Mouse (Mus musculus): ENCODE measurements around the gene Srl.

- TF ChIP-seq POLR2A (IDR thresholded peaks at IDR 0.05; ENCODE audit: borderline replicate concordance, extremely low read depth, low read depth, low read length) (no peak), CTCF (IDR thresholded peaks at IDR 0.05; ENCODE audit: insufficient read depth, low read length) (no peak)
Observed at GRCm38 (mm10) chr16:4552829-4553550, 11.4 kb upstream of the Srl start.
